Mouse (Mus musculus) heart, embryonic 10.5 days (tissue): ENCODE data around the gene Spint3. TPM values are rescaled to one million over a fixed set of nuclear protein-coding genes. Genes with fewer than 3 reads are reported as not detected.

ENCODE experiments used
- polyA plus RNA-seq: library from polyadenylated mRNA; unstranded; fragments of >200 nt; fragmentation: Nextera tagmentation; extraction: Ambion mirVana; gene quantifications from 2 replicates; pipeline ENCODE4 v1.2.1, GENCODE M21; 2016

Spint3 gene
- polyA plus RNA-seq, 1 experiment from 2014 or later, result not detected

Other genes with a start within 250 kb of the Spint3 start
- gene Svs5, start 240.7 kb downstream of the Spint3 start, polyA plus RNA-seq, result not detected in 2 replicates
- gene Slpi, start 184.4 kb downstream of the Spint3 start, polyA plus RNA-seq, result 0.92 TPM in 1 of 2 replicates, not detected in the other
- 0.02 and 0.08 TPM in 2 replicates for gene Rbpjl, start 170.3 kb downstream of the Spint3 start, polyA plus RNA-seq
- gene Matn4, start 168.3 kb downstream of the Spint3 start, polyA plus RNA-seq, result 0.76 and 1.2 TPM in 2 replicates
- 37.3 and 37.8 TPM in 2 replicates for gene Sdc4, start 129.6 kb downstream of the Spint3 start, polyA plus RNA-seq
- gene Sys1, start 116.5 kb downstream of the Spint3 start, polyA plus RNA-seq, result 41.2 and 52.5 TPM in 2 replicates
- gene Gm20458, start 112.5 kb downstream of the Spint3 start, polyA plus RNA-seq, result 10.3 and 11.7 TPM in 2 replicates
- gene Trp53tg5, start 99.7 kb downstream of the Spint3 start, polyA plus RNA-seq, result not detected in 2 replicates
- gene Dbndd2, start 87.4 kb downstream of the Spint3 start, polyA plus RNA-seq, result 7.4 and 16.5 TPM in 2 replicates
- 51.0 and 59.1 TPM in 2 replicates for gene Pigt, start 75.9 kb downstream of the Spint3 start, polyA plus RNA-seq
- gene Wfdc2, start 11.0 kb downstream of the Spint3 start, polyA plus RNA-seq, result 11.1 and 28.0 TPM in 2 replicates
- not detected in 2 replicates for gene Wfdc6a, start 12.0 kb upstream of the Spint3 start, polyA plus RNA-seq
- not detected in 2 replicates for gene Eppin, start 20.1 kb upstream of the Spint3 start, polyA plus RNA-seq
- not detected in 2 replicates for gene Wfdc6b, start 40.1 kb upstream of the Spint3 start, polyA plus RNA-seq
- not detected in 2 replicates for gene Wfdc8, start 40.2 kb upstream of the Spint3 start, polyA plus RNA-seq
- gene Wfdc16, start 65.3 kb upstream of the Spint3 start, polyA plus RNA-seq, result not detected in 2 replicates
- gene Wfdc10, start 82.6 kb upstream of the Spint3 start, polyA plus RNA-seq, result not detected in 2 replicates
- gene Wfdc9, start 83.1 kb upstream of the Spint3 start, polyA plus RNA-seq, result not detected in 2 replicates
- gene Wfdc11, start 100.6 kb upstream of the Spint3 start, polyA plus RNA-seq, result not detected in 2 replicates
- gene Wfdc13, start 111.6 kb upstream of the Spint3 start, polyA plus RNA-seq, result not detected in 2 replicates
- gene Spint4, start 125.0 kb upstream of the Spint3 start, polyA plus RNA-seq, result not detected in 2 replicates
- not detected in 2 replicates for gene Spint5, start 141.8 kb upstream of the Spint3 start, polyA plus RNA-seq
- 0.43 and 0.49 TPM in 2 replicates for gene Wfdc3, start 172.5 kb upstream of the Spint3 start, polyA plus RNA-seq
- 60.3 and 76.6 TPM in 2 replicates for gene Dnttip1, start 172.5 kb upstream of the Spint3 start, polyA plus RNA-seq
- gene Ube2c, start 196.4 kb upstream of the Spint3 start, polyA plus RNA-seq, result 496 and 550 TPM in 2 replicates
- gene Tnnc2, start 206.5 kb upstream of the Spint3 start, polyA plus RNA-seq, result 0.67 TPM in 1 of 2 replicates, not detected in the other
- gene Snx21, start 212.4 kb upstream of the Spint3 start, polyA plus RNA-seq, result 19.1 and 29.5 TPM in 2 replicates
- gene Acot8, start 231.4 kb upstream of the Spint3 start, polyA plus RNA-seq, result 17.8 and 21.5 TPM in 2 replicates
- 7.7 and 9.7 TPM in 2 replicates for gene Zswim3, start 231.6 kb upstream of the Spint3 start, polyA plus RNA-seq
- 13.7 and 14.3 TPM in 2 replicates for gene Zswim1, start 249.2 kb upstream of the Spint3 start, polyA plus RNA-seq